Mouse (Mus musculus): ENCODE data around the gene Lmf1.

GRCm38 (mm10) chr17:25618508-25619056, 39.7 kb downstream of the Lmf1 start:
- TF ChIP-seq CTCF (IDR thresholded peaks at IDR 0.05; ENCODE audit: control insufficient read depth, insufficient read depth, low read length) (no peak), POLR2A (IDR thresholded peaks at IDR 0.05; ENCODE audit: borderline replicate concordance, control insufficient read depth, low read depth, low read length) (no peak)

Measured in bone marrow, adult 2 months (tissue).